Mouse (Mus musculus): ENCODE data around the gene Mov10l1. TPM values are rescaled to one million over a fixed set of nuclear protein-coding genes. Genes with fewer than 3 reads are reported as not detected.

The Mov10l1 gene
- polyA plus RNA-seq, 1 experiment, result not detected

DNA sequence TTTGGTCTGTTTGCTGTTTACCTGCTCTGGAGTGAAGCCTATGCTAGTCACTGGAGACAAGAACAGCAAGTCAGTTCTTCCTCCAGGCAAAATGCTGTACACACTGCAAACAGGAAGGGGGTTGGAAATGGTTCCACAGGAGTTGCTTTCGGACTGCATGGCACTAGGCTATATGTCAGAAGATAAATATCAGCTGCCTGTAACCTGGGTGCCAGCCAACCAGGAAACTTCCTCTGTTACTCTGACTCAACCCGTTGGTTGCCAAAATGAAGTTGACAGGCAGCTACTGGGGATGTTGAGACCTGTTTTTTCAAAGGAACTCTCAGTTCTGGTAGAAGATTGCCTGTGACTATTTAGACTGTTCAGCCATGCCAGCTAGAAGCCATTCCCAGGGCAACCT is 6.5 kb downstream of the Mov10l1 start:
- TF ChIP-seq GATA1 (IDR thresholded peaks at IDR 0.05; ENCODE audit: low read length), result no peak

DNA sequence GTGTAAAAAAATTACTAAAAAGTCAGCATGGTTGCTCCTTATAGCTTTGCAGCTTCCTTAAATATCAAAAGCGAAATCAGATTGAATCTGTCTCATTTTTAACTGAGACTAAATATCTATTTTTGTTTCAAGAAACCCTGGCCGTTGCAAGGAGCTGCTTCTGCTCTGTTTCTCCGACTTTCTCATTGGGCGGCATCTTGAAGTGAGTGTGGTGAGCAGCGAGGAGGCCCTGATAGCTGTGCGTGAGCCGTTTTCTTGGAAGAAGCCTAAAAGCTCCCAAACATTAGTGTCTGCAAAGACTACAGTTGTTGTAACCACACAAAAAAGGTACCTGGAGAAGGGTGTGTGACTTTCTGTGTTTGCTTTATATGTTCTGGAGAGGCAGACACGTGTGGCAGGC is 15.9 kb downstream of the Mov10l1 start:
- TF ChIP-seq GATA1 (IDR thresholded peaks at IDR 0.05; ENCODE audit: low read length), result no peak

DNA sequence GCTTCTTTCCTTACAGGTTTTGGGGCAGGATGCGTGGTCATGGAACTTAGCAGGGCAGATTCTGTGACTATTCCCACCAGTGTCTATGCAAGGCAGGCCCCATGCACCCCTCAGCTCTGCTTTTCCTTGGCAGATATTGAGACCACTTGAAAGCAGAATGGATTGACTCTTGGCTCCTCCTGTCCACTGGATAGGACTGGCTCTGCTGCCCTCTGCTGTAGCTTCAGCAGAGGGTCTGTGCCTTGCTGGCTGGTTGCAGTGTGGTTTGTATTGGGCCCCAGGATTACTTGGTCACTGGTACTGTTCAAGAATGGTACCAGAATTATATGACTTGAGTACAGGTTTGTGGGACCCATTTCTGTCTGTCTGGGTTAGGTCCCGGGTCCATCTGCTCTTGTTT is 16.4 kb downstream of the Mov10l1 start:
- no peak for TF ChIP-seq GATA1 (IDR thresholded peaks at IDR 0.05; ENCODE audit: low read length)

DNA sequence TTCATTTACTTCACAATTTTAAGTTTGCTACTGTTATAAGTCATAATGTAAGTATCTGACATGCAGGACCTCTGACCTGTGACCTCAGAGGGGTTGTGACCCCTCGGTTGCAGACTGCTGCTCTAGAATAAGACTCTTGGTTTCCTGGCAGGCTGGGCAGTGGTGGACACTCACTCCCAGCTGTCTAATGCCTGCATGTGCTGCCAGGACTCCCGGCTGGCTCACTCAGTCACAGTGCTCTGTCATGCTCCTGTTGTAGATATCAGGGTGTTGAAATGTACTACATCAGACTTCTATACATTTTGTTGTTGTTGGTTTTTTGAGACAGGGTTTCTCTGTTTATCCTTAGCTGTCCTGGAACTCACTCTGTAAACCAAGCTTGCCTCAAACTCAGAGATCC is 17.7 kb downstream of the Mov10l1 start:
- TF ChIP-seq GATA1 (IDR thresholded peaks at IDR 0.05; ENCODE audit: low read length), result no peak

DNA sequence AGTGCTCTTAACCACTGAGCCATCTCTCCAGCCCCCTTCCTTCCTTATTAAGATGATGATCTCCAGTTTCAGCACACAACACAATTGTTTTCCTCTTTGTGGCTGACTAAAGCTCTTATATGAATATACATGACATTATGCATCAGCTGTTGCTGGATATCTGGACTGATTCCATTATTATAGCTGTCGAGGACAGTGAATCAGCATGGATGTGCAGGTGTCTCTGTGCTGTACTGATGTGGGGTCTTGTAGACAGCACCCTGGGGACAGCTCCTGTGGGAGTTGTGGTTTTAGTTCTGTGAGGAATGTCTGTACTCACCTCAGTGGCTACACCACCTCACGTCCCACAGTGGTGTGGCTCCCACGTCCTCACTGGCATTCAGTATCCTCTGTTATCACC is 18.5 kb downstream of the Mov10l1 start:
- TF ChIP-seq GATA1 (IDR thresholded peaks at IDR 0.05; ENCODE audit: low read length), result no peak

DNA sequence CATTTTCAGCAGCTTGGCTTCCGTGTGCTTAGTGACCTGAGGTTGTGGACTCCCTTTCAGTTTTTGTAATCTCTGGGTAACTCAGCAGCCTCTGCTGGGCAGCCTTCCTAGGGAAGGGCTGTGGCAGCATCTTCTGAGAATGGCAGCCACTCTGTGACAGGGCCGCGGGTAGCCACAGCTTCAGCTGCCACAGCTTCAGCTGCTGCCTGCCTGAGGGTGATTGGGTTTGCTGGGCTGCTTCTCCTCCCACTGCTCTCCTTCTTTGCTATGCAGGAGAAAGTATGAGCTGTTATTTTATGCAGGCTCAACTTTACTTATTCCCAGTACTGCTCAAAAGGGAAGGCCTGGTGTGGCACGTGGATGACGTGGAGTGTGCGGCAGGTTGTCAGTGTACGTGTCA is 24.3 kb downstream of the Mov10l1 start:
- TF ChIP-seq GATA1 (IDR thresholded peaks at IDR 0.05; ENCODE audit: low read length), result no peak

DNA sequence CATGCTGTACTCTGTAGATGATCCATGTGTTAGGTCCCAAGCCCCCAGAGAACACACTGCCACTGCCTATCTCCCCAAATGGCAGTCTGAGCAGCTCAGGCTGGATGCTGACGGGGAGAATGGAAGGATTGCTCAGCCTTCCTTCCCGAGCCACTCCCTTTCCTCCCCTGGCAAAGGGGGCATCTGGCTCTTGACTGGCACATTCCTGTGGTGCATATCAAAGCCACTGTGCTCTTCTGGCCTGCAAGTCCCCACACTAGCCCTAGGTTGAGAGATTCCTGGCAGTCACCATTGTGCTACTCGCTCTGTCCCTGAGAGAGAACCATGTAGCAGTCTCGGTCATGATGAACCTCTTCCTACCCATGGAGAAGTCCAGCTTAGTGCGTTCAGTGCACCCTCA is 25.1 kb downstream of the Mov10l1 start:
- no peak for TF ChIP-seq GATA1 (IDR thresholded peaks at IDR 0.05; ENCODE audit: low read length)

DNA sequence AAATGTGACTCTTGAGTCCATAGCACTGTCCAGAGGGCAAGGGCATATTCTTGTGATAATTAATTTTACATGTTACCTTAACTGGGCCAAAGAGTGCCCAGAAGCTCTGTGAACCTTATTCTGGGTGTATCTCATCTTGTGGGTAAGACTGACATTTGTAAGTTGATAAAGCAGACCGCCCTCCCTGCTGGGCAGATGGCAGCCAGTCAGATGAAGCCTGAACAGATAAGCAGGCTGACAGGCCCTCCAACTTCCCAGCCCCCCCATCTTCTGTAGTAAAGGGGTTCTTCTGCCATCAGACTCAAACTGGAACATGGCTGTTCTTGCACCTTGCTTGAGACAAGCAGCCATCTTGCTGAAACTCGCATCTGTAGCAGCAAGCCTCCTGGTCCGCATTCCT is 34.0 kb downstream of the Mov10l1 start:
- no peak for TF ChIP-seq GATA1 (IDR thresholded peaks at IDR 0.05; ENCODE audit: low read length)

DNA sequence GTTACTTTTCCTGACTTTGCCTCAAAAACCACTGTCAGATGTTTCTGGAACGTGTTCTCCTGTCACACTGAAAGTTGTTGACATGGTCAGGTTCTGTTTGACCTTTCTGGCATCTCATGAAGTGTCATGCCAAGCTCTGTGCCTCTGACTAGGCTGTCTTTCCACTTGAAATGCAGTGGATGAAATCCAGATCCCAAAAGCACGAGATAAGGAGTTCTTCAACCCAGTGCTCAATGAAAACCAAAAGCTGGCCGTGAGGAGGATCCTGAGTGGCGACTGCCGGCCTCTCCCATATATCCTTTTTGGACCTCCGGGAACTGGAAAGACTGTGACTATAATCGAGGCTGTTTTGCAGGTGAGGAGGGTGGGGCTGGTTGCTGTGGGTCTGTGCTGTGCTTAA is 37.4 kb downstream of the Mov10l1 start:
- no peak for TF ChIP-seq GATA1 (IDR thresholded peaks at IDR 0.05; ENCODE audit: low read length)

DNA sequence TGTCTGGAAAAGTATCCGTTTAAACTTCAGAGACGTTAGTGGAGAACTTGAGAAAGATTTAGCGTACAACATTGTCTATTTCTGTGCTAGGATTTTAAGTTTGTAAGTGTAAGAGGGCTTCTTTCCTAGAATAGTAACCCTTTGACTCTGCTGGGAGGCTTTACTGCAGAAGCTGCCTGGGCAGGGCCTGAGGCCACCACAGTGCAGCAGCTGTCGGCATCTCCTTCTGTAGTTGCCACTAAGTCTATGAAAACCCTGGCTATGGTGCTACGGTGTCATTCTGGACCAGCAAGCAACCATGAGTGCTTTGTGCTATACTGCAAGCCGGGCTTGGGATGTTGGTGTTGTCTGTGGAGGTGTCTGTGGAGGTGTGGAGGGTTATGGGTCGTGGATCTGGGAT is 37.8 kb downstream of the Mov10l1 start:
- TF ChIP-seq GATA1 (IDR thresholded peaks at IDR 0.05; ENCODE audit: low read length), result no peak

DNA sequence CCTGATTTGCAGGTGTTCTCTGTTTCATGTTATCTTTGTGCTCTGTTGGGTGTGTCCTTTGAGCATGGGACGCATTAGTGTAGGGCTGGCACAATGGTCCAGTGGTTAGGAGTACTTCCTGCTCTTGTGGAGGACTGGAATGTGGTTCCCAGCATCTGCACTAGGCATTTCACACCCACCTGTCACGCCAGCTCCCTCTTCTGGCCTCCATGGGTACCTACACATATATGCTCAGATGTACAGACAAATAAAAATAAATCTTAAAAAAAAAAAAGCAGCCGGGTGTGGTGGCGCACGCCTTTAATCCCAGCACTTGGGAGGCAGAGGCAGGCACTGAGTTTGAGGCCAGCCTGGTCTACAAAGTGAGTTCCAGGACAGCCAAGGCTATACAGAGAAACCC is 61.7 kb downstream of the Mov10l1 start:
- TF ChIP-seq GATA1 (IDR thresholded peaks at IDR 0.05; ENCODE audit: low read length), result no peak

DNA sequence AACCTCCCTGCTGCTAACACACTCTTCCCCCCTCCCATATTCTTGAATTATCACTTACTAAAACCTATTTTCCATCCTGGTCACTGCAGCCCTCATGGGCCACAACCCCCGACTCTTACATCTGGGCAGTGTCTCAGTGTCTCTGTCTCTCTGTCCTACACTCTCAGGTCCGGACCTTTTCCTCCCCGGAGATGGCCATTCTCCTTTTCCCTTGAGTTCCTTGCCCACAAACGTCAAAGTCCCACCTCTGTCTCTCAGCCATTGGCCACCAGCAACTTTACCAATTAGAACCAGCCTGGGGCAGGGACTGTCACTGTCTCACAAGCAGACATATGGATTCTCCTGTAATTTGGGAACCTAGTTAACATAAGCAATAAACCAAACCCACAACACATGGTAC is 63.6 kb downstream of the Mov10l1 start:
- TF ChIP-seq GATA1 (IDR thresholded peaks at IDR 0.05; ENCODE audit: low read length), result no peak

DNA sequence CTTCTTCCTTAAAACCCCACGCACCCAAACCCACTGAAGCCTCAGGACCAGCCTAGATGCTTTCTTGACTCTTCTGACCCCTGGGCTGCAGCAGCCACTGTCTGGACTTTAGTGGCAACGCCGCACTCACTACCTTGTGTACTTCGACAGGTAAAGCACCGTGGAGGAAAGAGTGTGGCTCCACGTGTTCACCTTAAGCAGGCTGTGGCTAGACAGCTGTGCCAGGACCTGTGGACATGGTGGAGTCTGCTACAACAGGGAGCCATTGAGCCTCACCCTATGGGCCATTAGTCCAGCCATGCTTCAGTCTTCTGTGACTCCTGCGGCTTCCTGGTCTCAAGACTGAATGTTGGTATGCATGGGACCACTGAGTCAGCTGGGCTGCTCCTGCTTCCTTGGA is 72.0 kb downstream of the Mov10l1 start:
- no peak for TF ChIP-seq GATA1 (IDR thresholded peaks at IDR 0.05; ENCODE audit: low read length)

DNA sequence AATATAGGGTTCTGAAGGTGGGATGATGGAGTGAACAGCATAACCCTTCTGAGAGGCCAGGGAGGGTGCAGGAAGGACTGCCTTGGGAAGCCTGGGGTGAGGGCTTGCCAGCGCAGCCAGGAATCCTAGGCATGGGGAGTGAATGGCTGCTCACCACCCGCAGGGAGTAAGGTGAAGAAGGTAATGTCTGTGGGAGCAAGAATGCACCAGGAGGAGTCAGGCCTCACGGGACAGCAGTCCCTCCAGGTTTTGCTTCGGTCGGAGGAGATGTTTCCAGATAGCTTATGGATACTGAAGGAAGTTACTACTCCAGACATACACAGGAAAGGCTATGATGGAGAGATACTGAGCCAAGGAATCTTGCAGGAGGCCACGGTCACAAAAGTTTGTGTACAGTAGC is 76.0 kb downstream of the Mov10l1 start:
- no peak for TF ChIP-seq GATA1 (IDR thresholded peaks at IDR 0.05; ENCODE audit: low read length)

DNA sequence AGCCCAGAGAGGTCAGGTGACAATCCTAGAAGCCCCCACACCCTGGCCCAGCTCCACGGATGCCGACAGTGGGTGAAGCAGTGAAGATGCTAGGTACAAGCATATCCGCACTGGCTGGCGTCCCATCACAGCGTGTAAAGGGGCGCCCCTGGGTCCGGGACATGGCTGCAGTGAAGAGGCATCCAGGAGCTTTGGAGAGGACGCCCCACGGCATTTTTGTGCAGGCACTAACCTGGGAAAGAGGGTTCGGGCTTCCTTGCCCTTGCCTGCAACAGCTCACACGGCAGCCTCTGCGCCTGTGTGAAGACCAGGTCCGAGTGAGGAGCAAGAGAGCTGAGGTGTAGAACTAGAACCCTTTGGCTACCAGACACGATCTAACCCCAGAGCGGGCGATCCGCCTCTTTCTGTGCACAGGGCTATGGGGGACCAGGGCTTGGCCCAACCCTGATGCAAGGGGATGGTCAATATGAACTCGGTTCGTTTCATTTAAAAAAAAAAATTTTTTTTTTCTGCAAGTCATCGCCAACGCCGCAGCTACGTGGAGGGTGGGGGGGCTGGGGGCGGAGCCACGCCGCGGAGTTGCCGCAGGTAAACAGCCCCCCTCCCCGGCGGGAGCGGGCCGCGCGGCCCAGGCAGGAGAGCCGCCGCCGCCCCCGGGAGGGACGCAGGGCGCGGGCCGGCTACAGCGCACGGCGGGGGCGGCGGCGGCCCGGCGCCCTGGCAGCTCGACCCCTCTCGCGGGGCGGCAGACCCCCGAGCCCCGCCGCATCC is 76.6 kb downstream of the Mov10l1 start, which contains the start of gene Panx2:
TSS of gene Panx2 (plus strand) at position 574 of the 771 bp plus-strand sequence.
- TF ChIP-seq GATA1 (IDR thresholded peaks at IDR 0.05; ENCODE audit: low read length), result no peak

DNA sequence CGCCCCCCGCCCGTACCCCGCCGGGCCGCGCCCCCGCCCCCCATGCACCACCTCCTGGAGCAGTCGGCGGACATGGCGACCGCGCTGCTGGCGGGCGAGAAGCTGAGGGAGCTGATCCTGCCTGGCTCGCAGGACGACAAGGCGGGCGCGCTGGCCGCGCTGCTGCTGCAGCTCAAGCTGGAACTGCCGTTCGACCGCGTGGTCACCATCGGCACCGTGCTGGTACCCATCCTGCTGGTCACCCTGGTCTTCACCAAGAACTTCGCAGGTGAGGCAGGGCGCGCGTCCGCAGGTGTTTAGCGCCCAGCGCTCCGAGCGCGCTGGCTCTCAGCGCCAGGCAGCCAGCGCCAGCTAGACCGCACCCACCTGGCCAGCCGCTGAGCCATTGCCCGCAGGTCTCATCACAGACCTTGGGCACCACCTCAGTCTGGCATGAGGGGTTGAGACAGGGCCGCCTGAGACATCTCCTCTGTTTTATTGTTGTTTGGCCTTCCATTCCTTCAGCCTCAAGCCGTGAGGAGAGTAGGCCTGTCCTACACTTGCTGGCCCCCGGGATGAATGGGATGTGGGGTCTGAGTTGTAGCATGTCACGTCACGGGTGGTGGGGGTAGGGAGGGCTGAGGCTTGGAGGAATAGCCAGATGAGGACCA is 77.4 kb downstream of the Mov10l1 start:
- TF ChIP-seq GATA1 (IDR thresholded peaks at IDR 0.05; ENCODE audit: low read length), result no peak

DNA sequence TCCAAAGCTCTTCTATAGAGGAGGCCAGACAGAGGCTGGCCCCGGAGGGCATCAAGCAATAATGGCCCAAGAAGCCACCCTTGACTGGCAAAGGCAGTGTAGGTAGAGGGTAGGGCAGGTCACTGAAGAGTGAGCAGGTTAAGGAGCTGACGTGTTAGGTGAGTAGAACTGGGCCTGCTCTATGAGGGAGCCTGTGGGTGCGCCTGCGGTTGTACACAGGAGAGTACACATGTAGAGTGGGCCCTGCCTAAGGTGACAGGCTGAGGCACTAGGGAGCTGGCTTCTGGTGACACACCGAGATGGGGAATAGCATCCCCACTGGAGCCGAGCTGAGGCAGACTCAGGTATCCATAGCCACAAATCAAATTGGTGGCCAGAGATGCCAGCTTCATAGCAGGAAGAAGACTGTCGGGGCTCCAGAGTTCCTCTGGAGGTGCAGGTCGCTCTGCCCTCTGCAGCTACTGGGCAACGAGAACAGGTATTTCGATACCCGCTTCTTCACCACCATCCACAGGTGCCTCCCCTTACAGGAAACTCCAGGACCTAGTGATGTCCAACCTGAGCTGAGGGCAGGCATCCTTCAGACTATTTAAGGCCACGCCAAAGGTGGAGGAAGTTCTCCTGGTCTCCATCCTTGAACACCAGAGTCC is 78.2 kb downstream of the Mov10l1 start:
- no peak for TF ChIP-seq GATA1 (IDR thresholded peaks at IDR 0.05; ENCODE audit: low read length)
